Mouse (Mus musculus): ENCODE data around the gene Hmcn2.

GRCm38 (mm10) chr2:31318162-31318561 lies 3.9 kb downstream of the Hmcn2 start:
- TF ChIP-seq E2F4 (IDR thresholded peaks at IDR 0.05; ENCODE audit: insufficient replicate concordance, low read depth, low read length) (no peak), USF1 (IDR thresholded peaks at IDR 0.05; ENCODE audit: low read depth, low read length) (no peak)
